Mouse (Mus musculus): ENCODE data around the gene Fis1.

DNA sequence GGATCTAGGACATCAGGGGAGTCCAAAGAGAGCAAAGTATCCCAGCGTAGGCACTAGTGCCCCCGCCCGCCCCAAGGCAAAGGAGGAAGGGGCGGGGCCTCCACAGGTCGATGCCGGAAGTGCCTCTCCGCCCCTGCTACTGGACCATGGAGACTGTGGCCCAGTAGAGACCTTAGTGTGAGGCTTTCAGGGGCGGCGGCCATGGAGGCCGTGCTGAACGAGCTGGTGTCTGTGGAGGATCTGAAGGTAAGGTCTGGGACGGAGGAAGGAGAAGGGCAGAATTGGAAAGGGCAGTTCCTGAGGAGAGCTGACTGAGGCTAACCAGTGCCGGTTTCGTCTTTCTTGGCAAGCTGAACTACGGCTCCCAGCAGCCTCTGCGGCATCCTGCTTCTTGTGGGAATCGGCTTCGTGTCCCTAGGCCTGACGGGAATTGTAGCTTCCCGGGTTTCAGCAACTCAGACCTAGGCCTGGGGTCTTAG, 8.9 kb downstream of the Fis1 start:
- TF ChIP-seq CTCF (IDR thresholded peaks at IDR 0.05; ENCODE audit: low read depth) (no peak), EP300 (optimal IDR thresholded peaks at IDR 0.05) (no peak)

All from stomach, postnatal 0 days (tissue).